Mouse (Mus musculus) lung, postnatal 0 days (tissue): ENCODE data around the gene Celf2.

Source experiments
- CTCF ChIP-seq: IDR thresholded peaks from 2 replicates; pipeline ENCODE4 v1.5.1; 2016; ENCODE audit warnings: antibody characterized with exemption, mild to moderate bottlenecking
- EP300 ChIP-seq: IDR thresholded peaks from 2 replicates; pipeline ENCODE4 v1.6.1; 2016; ENCODE audit warnings: antibody characterized with exemption, mild to moderate bottlenecking, control low read depth

- TF ChIP-seq CTCF: no peak
- peak; percentile 12; the same call in 1 of the 2 replicates for TF ChIP-seq EP300
Measured at GRCm38 (mm10) chr2:7519473-7519872, 10.1 kb upstream of the Celf2 start.
